Mouse (Mus musculus) splenic B cell, adult 2 months (primary cell): ENCODE measurements at regions not wholly inside any gene's neighbourhood (a gene's known extent, or its start where the extent isn't known, plus 50 kb on each side); places are given as distances from the start of the nearest gene placed in this dataset.

Experiments
- DNase-seq: peaks from one replicate; pipeline ENCODE4 v3.0.0-alpha.2; 2011; ENCODE audit warnings: low read depth, low spot score
- H3K27me3 ChIP-seq: 2 replicates; pipeline ENCODE4 v1.6.1; 2012; ENCODE audit warnings: mild to moderate bottlenecking, low read length, moderate library complexity, mixed read lengths; ENCODE audit not compliant: control insufficient read depth, poor library complexity, insufficient read depth, severe bottlenecking
- H3K36me3 ChIP-seq: 2 replicates; pipeline ENCODE4 v1.6.1; 2012; ENCODE audit warnings: mild to moderate bottlenecking, low read length, moderate library complexity, mixed read lengths; ENCODE audit not compliant: control insufficient read depth, poor library complexity, insufficient read depth, severe bottlenecking

- Histone ChIP-seq H3K27me3 (no peaks in the 10 kb centered on the region), H3K36me3 (no peaks in the 10 kb centered on the region)
- DNase-seq: no peak
These were observed 128.0 kb downstream of the Zfp326 start for GRCm38 (mm10) chr5:106004292-106004917.

GRCm38 (mm10) chr5:106003321-106004291 lies 127.2 kb downstream of the Zfp326 start:
- DNase-seq: no peak
- Histone ChIP-seq H3K36me3 (no peaks in the 10 kb centered on the region), H3K27me3 (no peaks in the 10 kb centered on the region)

- Histone ChIP-seq H3K36me3 (no peaks in the 10 kb centered on the region), H3K27me3 (no peaks in the 10 kb centered on the region)
- no peak for DNase-seq
These were observed 126.0 kb downstream of the Zfp326 start for GRCm38 (mm10) chr5:106002330-106002729.

GRCm38 (mm10) chr5:105994218-105994617 lies 117.9 kb downstream of the Zfp326 start:
- H3K27me3 ChIP-seq: no peaks in the 10 kb centered on the region
- H3K36me3 ChIP-seq: no peaks in the 10 kb centered on the region
- no peak for DNase-seq

GRCm38 (mm10) chr5:105993066-105993760 lies 116.8 kb downstream of the Zfp326 start:
- DNase-seq: no peak
- H3K36me3 ChIP-seq: no peaks in the 10 kb centered on the region
- no peaks in the 10 kb centered on the region for H3K27me3 ChIP-seq

GRCm38 (mm10) chr5:105990777-105991176 lies 114.4 kb downstream of the Zfp326 start:
- Histone ChIP-seq H3K36me3 (no peaks in the 10 kb centered on the region), H3K27me3 (no peaks in the 10 kb centered on the region)
- no peak for DNase-seq

- no peak for DNase-seq
- H3K27me3 ChIP-seq: no peaks in the 10 kb centered on the region
- H3K36me3 ChIP-seq: no peaks in the 10 kb centered on the region
These were observed 110.0 kb downstream of the Zfp326 start for GRCm38 (mm10) chr5:105986401-105986800.

- Histone ChIP-seq H3K27me3 (no peaks in the 10 kb centered on the region), H3K36me3 (no peaks in the 10 kb centered on the region)
- no peak for DNase-seq
These were observed 106.8 kb downstream of the Zfp326 start for GRCm38 (mm10) chr5:105983131-105983530.

GRCm38 (mm10) chr5:105976746-105977145 lies 100.4 kb downstream of the Zfp326 start:
- no peak for DNase-seq
- H3K36me3 ChIP-seq: no peaks in the 10 kb centered on the region
- H3K27me3 ChIP-seq: no peaks in the 10 kb centered on the region

GRCm38 (mm10) chr5:105976076-105976475 lies 99.7 kb downstream of the Zfp326 start:
- DNase-seq: no peak
- Histone ChIP-seq H3K27me3 (no peaks in the 10 kb centered on the region), H3K36me3 (no peaks in the 10 kb centered on the region)

- Histone ChIP-seq H3K36me3 (no peaks in the 10 kb centered on the region), H3K27me3 (no peaks in the 10 kb centered on the region)
- no peak for DNase-seq
These were observed 99.1 kb downstream of the Zfp326 start for GRCm38 (mm10) chr5:105975275-105976011.

GRCm38 (mm10) chr5:105974576-105975177 lies 98.3 kb downstream of the Zfp326 start:
- no peak for DNase-seq
- H3K27me3 ChIP-seq: no peaks in the 10 kb centered on the region
- no peaks in the 10 kb centered on the region for H3K36me3 ChIP-seq
